Mouse (Mus musculus) erythroblast, embryonic 14.5 days (primary cell): ENCODE data around the gene Fsd1.

Experiments
- GATA1 ChIP-seq: IDR thresholded peaks from 2 replicates; pipeline ENCODE4 v1.6.1; 2012; ENCODE audit warnings: low read length, inconsistent platforms, mixed read lengths
- TAL1 ChIP-seq: IDR thresholded peaks from 3 replicates; pipeline ENCODE4 v1.6.1; 2012; ENCODE audit warnings: low read length, inconsistent platforms, mixed read lengths

DNA sequence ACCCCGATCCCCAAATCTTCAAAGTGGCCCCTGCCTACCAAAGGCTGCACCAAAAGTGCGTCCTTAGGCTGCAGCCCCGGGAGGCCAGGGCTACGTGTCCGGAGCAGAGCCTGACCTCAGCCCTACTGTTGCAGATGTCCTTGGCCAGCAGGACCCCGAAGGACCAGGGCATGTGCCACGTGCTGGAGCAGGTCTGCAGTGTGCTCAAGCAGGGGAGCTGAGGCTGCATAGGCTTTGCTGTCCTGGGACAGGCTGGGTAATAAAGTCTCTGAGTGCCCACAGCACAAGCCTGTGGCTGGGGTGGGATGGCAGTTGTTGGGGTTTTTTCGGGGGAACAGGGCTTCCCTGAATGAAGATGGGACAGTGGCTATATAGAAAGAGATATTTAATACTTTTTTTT, 30.1 kb downstream of the Fsd1 start:
- TF ChIP-seq TAL1 (no peak), GATA1 (no peak)
